In genomic region chr9:66304320-66305090, GRCm38 (mm10) we compare ENCODE assay signal across 10 mouse cellular contexts. TPM values are rescaled to one million over a fixed set of nuclear protein-coding genes. Genes with fewer than 3 reads are reported as not detected.
DNase-seq lines count a peak whose midpoint lies in the region; ATAC-seq and TF ChIP-seq lines count a peak whose summit lies in the region.
"Had no signal": no experiment of that assay in that cellular context is flagged by ENCODE, and none has a peak within 500 bp of the region (broad histone marks: within the 10 kb centered on the region; RNA-seq: fewer than 3 reads in every experiment).

No protein-coding gene starts in this region.

- peak overlapping the region; percentile 37; the same call in 1 of the 2 replicates for H3K9ac ChIP-seq in hindbrain, embryonic 14.5 days
- H3K9ac ChIP-seq in hindbrain, embryonic 12.5 days = no peak overlapping the region
- H3K9ac ChIP-seq in neural tube, embryonic 13.5 days = no peak overlapping the region
- no peak overlapping the region for H3K9ac ChIP-seq in limb, embryonic 13.5 days
- no peak overlapping the region for H3K9ac ChIP-seq in stomach, postnatal 0 days (ENCODE audit: low read length)
- H3K9ac ChIP-seq: midbrain, embryonic 12.5 days had no signal

- H3K4me1 ChIP-seq in hindbrain, embryonic 14.5 days (replicated peaks; ENCODE audit: control insufficient read depth, insufficient read depth, low read length) = peaks cover 16% of the 10 kb centered on the region
- H3K4me1 ChIP-seq in hindbrain, embryonic 12.5 days = peaks cover 10% of the 10 kb centered on the region
- H3K4me1 ChIP-seq in neural tube, embryonic 13.5 days (replicated peaks) = peaks cover 24% of the 10 kb centered on the region
- H3K4me1 ChIP-seq in limb, embryonic 13.5 days = peaks cover 25% of the 10 kb centered on the region
- H3K4me1 ChIP-seq in stomach, postnatal 0 days (replicated peaks; ENCODE audit: control insufficient read depth, insufficient read depth) = no peaks in the 10 kb centered on the region

- no peaks in the 10 kb centered on the region for H3K9me3 ChIP-seq in hindbrain, embryonic 14.5 days (ENCODE audit: control insufficient read depth, low read length)
- no peaks in the 10 kb centered on the region for H3K9me3 ChIP-seq in hindbrain, embryonic 12.5 days (replicated peaks)
- no peaks in the 10 kb centered on the region for H3K9me3 ChIP-seq in neural tube, embryonic 13.5 days
- no peaks in the 10 kb centered on the region for H3K9me3 ChIP-seq in limb, embryonic 13.5 days
- H3K9me3 ChIP-seq in stomach, postnatal 0 days (ENCODE audit: control insufficient read depth, low read length) = no peaks in the 10 kb centered on the region
- H3K9me3 ChIP-seq: midbrain, embryonic 12.5 days had no signal

- TF ChIP-seq EP300 in stomach, postnatal 0 days (optimal IDR thresholded peaks at IDR 0.05) = no peak

- no peaks in the 10 kb centered on the region for H3K27me3 ChIP-seq in hindbrain, embryonic 14.5 days (ENCODE audit: control insufficient read depth, insufficient read depth, low read length)
- H3K27me3 ChIP-seq in hindbrain, embryonic 12.5 days = no peaks in the 10 kb centered on the region
- H3K27me3 ChIP-seq in neural tube, embryonic 13.5 days = no peaks in the 10 kb centered on the region
- H3K27me3 ChIP-seq in limb, embryonic 13.5 days = no peaks in the 10 kb centered on the region
- no peaks in the 10 kb centered on the region for H3K27me3 ChIP-seq in stomach, postnatal 0 days (ENCODE audit: control insufficient read depth, insufficient read depth, low read length)
- H3K27me3 ChIP-seq: midbrain, embryonic 12.5 days had no signal

- ATAC-seq in hindbrain, embryonic 14.5 days (ENCODE audit: low FRiP score) = no peak
- ATAC-seq in hindbrain, embryonic 12.5 days (ENCODE audit: low FRiP score) = no peak
- peak; percentile 61 for ATAC-seq in neural tube, embryonic 13.5 days (ENCODE audit: low read depth)
- peak; percentile 35; the same call in 1 of the 2 replicates for ATAC-seq in limb, embryonic 13.5 days (ENCODE audit: low FRiP score, low read depth)
- no peak for ATAC-seq in stomach, postnatal 0 days (ENCODE audit: low FRiP score, low TSS enrichment)
- ATAC-seq: Patski had no signal

- no peak for DNase-seq in hindbrain, embryonic 14.5 days (ENCODE audit: low spot score)
- DNase-seq in neural tube, embryonic 10.5 days (ENCODE audit: extremely low spot score, low spot score) = no peak
- DNase-seq in stomach, postnatal 0 days (ENCODE audit: low spot score) = no peak
- no peak for DNase-seq in spleen, postnatal 36 days (ENCODE audit: low spot score in 2 of 2)
- no peak for DNase-seq in frontal cortex, postnatal 14 days (ENCODE audit: low spot score in 2 of 2)

- H3K36me3 ChIP-seq in hindbrain, embryonic 14.5 days (replicated peaks; ENCODE audit: control insufficient read depth, insufficient read depth) = no peaks in the 10 kb centered on the region
- H3K36me3 ChIP-seq in hindbrain, embryonic 12.5 days = no peaks in the 10 kb centered on the region
- no peaks in the 10 kb centered on the region for H3K36me3 ChIP-seq in neural tube, embryonic 13.5 days
- no peaks in the 10 kb centered on the region for H3K36me3 ChIP-seq in limb, embryonic 13.5 days
- no peaks in the 10 kb centered on the region for H3K36me3 ChIP-seq in stomach, postnatal 0 days (ENCODE audit: control insufficient read depth, insufficient read depth, low read length)
- H3K36me3 ChIP-seq: midbrain, embryonic 12.5 days had no signal

- peak overlapping the region; percentile 85 for H3K27ac ChIP-seq in hindbrain, embryonic 14.5 days
- H3K27ac ChIP-seq in hindbrain, embryonic 12.5 days = no peak overlapping the region
- peak overlapping the region; percentile 88 for H3K27ac ChIP-seq in neural tube, embryonic 13.5 days (replicated peaks)
- 0 out of 2 replicates have a peak overlapping the region, but pooled peaks have one; percentile 3 for H3K27ac ChIP-seq in limb, embryonic 13.5 days
- H3K27ac ChIP-seq in stomach, postnatal 0 days (replicated peaks) = no peak overlapping the region

- no peak for TF ChIP-seq CTCF in stomach, postnatal 0 days (IDR thresholded peaks at IDR 0.05; ENCODE audit: low read depth)

- H3K4me2 ChIP-seq in hindbrain, embryonic 14.5 days (replicated peaks) = peak overlapping the region; percentile 43
- H3K4me2 ChIP-seq in hindbrain, embryonic 12.5 days (replicated peaks) = no peak overlapping the region; the same call in 1 of the 2 replicates
- H3K4me2 ChIP-seq in neural tube, embryonic 13.5 days = peak overlapping the region; percentile 52; the same call in 1 of the 2 replicates
- H3K4me2 ChIP-seq in limb, embryonic 13.5 days (replicated peaks) = peak overlapping the region; percentile 62
- no peak overlapping the region; the same call in 1 of the 2 replicates for H3K4me2 ChIP-seq in stomach, postnatal 0 days (replicated peaks; ENCODE audit: low read depth)

- H3K4me3 ChIP-seq in hindbrain, embryonic 14.5 days (replicated peaks; ENCODE audit: low read length) = no peak overlapping the region
- H3K4me3 ChIP-seq in hindbrain, embryonic 12.5 days = no peak overlapping the region
- no peak overlapping the region for H3K4me3 ChIP-seq in neural tube, embryonic 13.5 days
- no peak overlapping the region for H3K4me3 ChIP-seq in limb, embryonic 13.5 days
- H3K4me3 ChIP-seq in stomach, postnatal 0 days (ENCODE audit: low read depth, low read length) = peak overlapping the region; percentile 33; the same call in 1 of the 2 replicates
- H3K4me3 ChIP-seq: midbrain, embryonic 12.5 days had no signal

- WGBS in hindbrain, embryonic 14.5 days = 83% methylated on average over 3 of the region's 3 CpGs
- 91% methylated on average over 3 of the region's 3 CpGs for WGBS in hindbrain, embryonic 12.5 days
- 90% methylated on average over 3 of the region's 3 CpGs for WGBS in neural tube, embryonic 13.5 days
- WGBS in limb, embryonic 13.5 days = 73% methylated on average over 3 of the region's 3 CpGs
- 71% methylated on average over 3 of the region's 3 CpGs for WGBS in stomach, postnatal 0 days

RNA-seq across cellular contexts. Expression of gene Herc1, which starts 45.7 kb away (rescaled TPM):
- 53.2 and 54.7 TPM in 2 replicates for polyA plus RNA-seq in hindbrain, embryonic 14.5 days (2014; fragmentation: Nextera tagmentation; extraction: Ambion mirVana)
- 47.1 and 48.6 TPM in 2 replicates for polyA plus RNA-seq in hindbrain, embryonic 12.5 days (2016; fragmentation: Nextera tagmentation; extraction: Ambion mirVana)
- 41.4 and 42.5 TPM in 2 replicates for polyA plus RNA-seq in neural tube, embryonic 13.5 days (2015; fragmentation: Nextera tagmentation; extraction: Ambion mirVana)
- polyA plus RNA-seq in limb, embryonic 13.5 days (2015; fragmentation: Nextera tagmentation; extraction: Ambion mirVana) = 23.7 and 25.8 TPM in 2 replicates
- polyA plus RNA-seq in stomach, postnatal 0 days (2015; fragmentation: Nextera tagmentation; extraction: Ambion mirVana) = 7.7 and 8.1 TPM in 2 replicates

Comparison
In these comparisons a context has a peak if more than half of its experiments do, and no peak if none do; other contexts are left out.
1. H3K27ac ChIP-seq: peak in hindbrain, embryonic 14.5 days (single experiment), neural tube, embryonic 13.5 days (single experiment) and limb, embryonic 13.5 days (single experiment); none in hindbrain, embryonic 12.5 days (single experiment) and stomach, postnatal 0 days (single experiment).
2. H3K4me2 ChIP-seq: peak in hindbrain, embryonic 14.5 days (single experiment), neural tube, embryonic 13.5 days (single experiment) and limb, embryonic 13.5 days (single experiment); none in hindbrain, embryonic 12.5 days (single experiment) and stomach, postnatal 0 days (single experiment).
3. ATAC-seq: peak in neural tube, embryonic 13.5 days (single experiment) and limb, embryonic 13.5 days (single experiment); none in hindbrain, embryonic 14.5 days (single experiment), hindbrain, embryonic 12.5 days (single experiment) and stomach, postnatal 0 days (single experiment).